Mouse (Mus musculus): ENCODE data around the gene Lyl1.

DNA sequence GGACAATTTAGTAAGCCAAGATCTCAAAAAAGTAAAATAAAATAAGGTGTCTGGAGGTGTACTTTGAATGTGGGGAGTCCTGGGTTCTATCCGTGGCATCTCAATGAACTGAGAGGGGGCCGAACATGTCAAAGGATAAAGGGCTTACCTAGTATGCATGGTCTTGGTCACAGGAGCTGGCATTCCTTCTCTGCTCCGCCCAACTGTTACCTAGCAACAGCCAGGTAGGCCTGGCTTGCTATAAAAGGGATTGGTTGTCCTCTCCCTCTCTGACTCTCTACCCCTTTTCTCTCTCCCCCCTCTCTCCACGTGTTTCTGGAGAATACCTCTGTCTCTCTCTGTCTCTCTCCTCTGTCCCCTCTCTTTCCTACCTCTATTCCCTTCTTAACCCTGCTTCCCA is 43.6 kb upstream of the Lyl1 start:
- TF ChIP-seq EP300 (IDR thresholded peaks at IDR 0.05; ENCODE audit: low read depth) = no peak
- no peak for TF ChIP-seq CTCF (IDR thresholded peaks at IDR 0.05; ENCODE audit: low read depth)
